Mouse (Mus musculus) brown adipose tissue, adult 24 weeks (tissue): Measurements from ENCODE around the gene Slc27a2. TPM values are rescaled to one million over a fixed set of nuclear protein-coding genes. Genes with fewer than 3 reads are reported as not detected.
"Not testable (repeated sequence)": the region's sequence is repeated elsewhere in the genome, so short reads cannot be mapped to it uniquely, and the experiment has no call there.

Experiments
- H3K27ac ChIP-seq: fragments of 200-500 bp; replicated peaks from 2 replicates; pipeline ENCODE4 v1.5.1; 2012; ENCODE audit warnings: low read depth, mild to moderate bottlenecking, low read length
- H3K4me1 ChIP-seq: fragments of 200-500 bp; 2 replicates; pipeline ENCODE4 v1.6.1; 2012; ENCODE audit warnings: low read length, mixed read lengths; ENCODE audit not compliant: control insufficient read depth, insufficient read depth, insufficient read length
- H3K4me3 ChIP-seq: fragments of 200-500 bp; 2 replicates; pipeline ENCODE4 v1.5.1; 2012; ENCODE audit warnings: low read depth, mild to moderate bottlenecking, low read length, moderate library complexity; ENCODE audit not compliant: insufficient read depth
- polyA plus RNA-seq: library from polyadenylated mRNA; stranded (reverse); fragments of >200 nt; gene quantifications from 2 replicates; pipeline ENCODE4 v1.2.4, GENCODE M21; 2012; ENCODE audit not compliant: missing spikeins, insufficient read depth, insufficient read length

Slc27a2 gene
- polyA plus RNA-seq, 1 experiment, result 74.1 TPM

DNA sequence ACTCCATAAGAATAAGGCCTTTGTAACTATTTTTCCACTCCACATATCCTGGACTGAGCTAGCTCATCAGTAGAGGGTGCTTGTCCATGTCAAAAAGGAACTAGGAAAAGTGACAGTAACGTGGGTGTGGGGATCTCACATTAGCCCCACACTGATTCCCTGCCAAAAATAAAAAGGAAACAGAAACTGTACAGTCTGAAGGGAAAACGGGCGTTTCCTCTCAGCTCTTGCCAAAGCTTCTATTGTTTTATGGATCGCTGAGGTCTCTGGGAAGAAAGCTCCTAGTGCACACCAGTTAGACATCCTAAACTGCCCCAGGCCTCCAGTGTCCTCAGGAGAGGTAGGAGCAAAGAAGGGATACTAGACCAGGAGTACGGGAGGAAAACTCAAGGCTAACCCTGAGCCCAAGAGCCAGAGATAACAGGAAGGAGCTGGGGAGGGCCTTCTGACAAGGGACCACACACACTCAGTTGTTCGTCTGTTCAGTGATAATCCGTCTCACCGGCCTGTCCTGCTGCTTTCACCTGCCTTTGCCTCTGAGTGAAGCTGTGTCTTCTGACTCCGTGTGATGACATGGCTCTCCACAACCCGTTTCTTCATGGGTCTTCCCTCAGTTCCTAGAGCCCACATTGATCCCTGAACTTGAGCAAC, 55.5 kb downstream of the Slc27a2 start:
- Histone ChIP-seq H3K27ac (peak overlapping the region; percentile 97), H3K4me3 (peak overlapping the region; percentile 53), H3K4me1 (peaks cover 13% of the 10 kb centered on the region)

GRCm38 (mm10) chr2:126609600-126609999, 57.4 kb downstream of the Slc27a2 start:
- H3K4me3 ChIP-seq, H3K27ac ChIP-seq: not testable (repeated sequence)
- H3K4me1 ChIP-seq, result peaks cover 13% of the 10 kb centered on the region

- no peak overlapping the region for H3K27ac ChIP-seq
- H3K4me1 ChIP-seq, result no peaks in the 10 kb centered on the region
- H3K4me3 ChIP-seq, result no peak overlapping the region
Measured at GRCm38 (mm10) chr2:126615355-126615754, 63.1 kb downstream of the Slc27a2 start.

- 0 out of 2 replicates have a peak overlapping the region, but pooled peaks have one; percentile 2 for H3K27ac ChIP-seq
- no peaks in the 10 kb centered on the region for H3K4me1 ChIP-seq
- no peak overlapping the region for H3K4me3 ChIP-seq
Measured at GRCm38 (mm10) chr2:126618470-126619179, 66.4 kb downstream of the Slc27a2 start.

DNA sequence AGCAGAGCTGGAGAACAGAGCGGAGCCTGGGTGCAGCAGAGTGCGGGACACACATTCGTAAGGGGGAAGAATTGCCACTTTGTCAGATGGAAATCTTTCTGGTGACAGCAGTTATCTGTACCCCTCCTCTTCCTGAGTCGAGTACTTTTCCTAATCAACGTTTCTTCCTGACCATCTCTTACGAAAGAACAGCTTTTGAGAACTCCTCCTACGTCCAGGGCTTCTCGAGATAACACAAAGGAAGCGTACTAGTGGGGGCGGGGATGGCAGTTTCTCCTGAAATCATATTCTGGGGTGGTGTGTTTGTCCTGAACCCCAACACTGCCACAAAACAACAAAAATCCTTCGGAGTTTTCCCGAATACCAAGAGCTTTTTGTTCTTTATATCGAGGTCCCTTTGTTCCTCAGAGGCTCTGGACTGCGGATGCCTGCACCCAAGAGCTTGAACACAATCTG, 67.1 kb downstream of the Slc27a2 start, which contains the start of gene Hdc:
Gene Hdc, minus strand, starts transcription at position 51 of the 456 bp plus-strand sequence.
- 0 out of 2 replicates have a peak within 1 kb of the TSS, but pooled peaks have one; percentile 2 for H3K27ac ChIP-seq
- H3K4me3 ChIP-seq, result no peak within 1 kb of the TSS
- H3K4me1 ChIP-seq, result no peaks in the 10 kb centered on the region

DNA sequence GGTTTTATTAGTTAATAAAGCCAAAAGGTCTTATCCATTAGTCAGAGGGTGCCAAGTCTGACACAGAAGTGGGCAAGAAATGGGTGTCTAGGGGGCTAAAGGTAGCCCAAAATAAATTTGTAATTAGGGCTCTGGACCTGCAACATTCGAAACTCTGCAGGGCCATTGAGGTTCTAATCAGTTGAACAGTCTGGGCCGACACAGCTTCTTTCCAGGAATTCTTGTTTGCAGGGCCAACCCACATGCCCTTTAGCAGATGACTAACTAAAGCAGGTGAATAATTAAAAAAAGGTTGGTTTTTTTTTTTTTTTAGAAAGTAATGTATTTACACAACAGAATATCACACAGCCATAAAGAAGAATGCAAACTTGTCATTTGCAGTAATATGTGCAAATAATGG, 70.2 kb downstream of the Slc27a2 start:
- Histone ChIP-seq H3K27ac (no peak overlapping the region), H3K4me1 (no peaks in the 10 kb centered on the region), H3K4me3 (no peak overlapping the region)

DNA sequence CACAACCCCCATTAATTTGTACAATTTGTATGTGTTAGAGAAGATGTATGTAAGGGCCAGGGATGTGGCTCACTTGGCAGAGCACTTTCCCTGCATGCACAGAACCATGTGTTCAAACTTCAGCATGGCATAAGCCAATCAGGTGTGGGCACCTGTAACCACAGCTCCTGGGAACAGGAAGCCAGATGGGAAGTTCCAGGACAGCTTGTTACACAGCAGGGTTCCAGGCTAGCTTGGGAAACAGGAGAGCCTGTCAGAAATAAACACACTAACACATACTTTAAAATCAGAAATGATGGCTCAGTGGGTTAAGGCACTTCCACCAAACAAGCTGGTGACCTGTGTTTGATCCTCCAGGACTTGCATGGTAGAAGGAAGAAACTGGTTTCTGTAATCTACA, 70.9 kb downstream of the Slc27a2 start:
- Histone ChIP-seq H3K4me3 (no peak overlapping the region), H3K4me1 (no peaks in the 10 kb centered on the region), H3K27ac (no peak overlapping the region)

- Histone ChIP-seq H3K27ac (no peak overlapping the region), H3K4me3 (no peak overlapping the region), H3K4me1 (no peaks in the 10 kb centered on the region)
Measured at GRCm38 (mm10) chr2:126628455-126628995, 76.3 kb downstream of the Slc27a2 start.

GRCm38 (mm10) chr2:126633165-126633564, 81.0 kb downstream of the Slc27a2 start:
- Histone ChIP-seq H3K4me3 (no peak overlapping the region), H3K4me1 (peaks cover 2% of the 10 kb centered on the region; the same call in 1 of the 2 replicates), H3K27ac (no peak overlapping the region)

DNA sequence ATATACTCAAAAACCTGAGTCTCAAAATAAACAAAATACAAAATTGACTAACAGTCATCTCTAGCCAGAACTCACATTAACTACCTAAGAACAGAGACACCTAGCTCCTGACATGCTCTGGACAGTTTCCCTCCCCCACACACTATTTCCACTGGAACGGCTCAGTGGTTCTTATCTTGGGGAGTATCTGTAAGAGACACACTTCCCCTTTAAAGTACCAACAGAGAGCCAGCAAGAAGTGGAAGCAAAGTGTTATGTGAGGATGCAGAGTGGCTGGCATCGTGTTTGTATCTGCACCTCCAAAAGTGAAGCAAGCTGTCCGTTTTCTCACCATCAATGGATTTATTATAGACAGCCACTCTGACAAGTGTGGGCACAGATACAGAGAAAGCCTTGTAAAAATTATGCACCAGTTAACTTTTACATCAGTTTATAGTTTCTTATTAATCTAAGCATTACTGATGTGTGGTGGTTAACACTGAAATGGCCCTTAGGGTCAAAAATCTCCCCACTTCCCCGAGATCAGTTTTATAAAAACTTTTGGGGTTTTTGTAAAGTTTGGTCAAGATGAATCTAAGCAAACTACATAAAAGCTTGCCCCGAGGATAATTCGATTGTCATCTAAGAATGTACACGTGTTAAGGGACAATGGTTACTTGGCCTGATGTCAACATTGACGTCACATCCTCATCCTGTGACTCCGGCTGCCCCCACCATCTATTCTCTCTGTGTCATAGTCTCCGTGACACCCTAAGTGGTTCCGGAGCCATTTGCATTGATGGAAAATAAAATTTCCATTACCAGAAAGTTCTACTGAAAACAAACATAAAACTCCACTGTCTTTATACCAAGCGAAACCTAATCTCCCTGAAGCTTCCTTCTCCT, 84.0 kb downstream of the Slc27a2 start:
- H3K4me1 ChIP-seq, result peaks cover 2% of the 10 kb centered on the region; the same call in 1 of the 2 replicates
- H3K27ac ChIP-seq, result peak overlapping the region; percentile 67
- H3K4me3 ChIP-seq, result no peak overlapping the region

Other genes with a start within 250 kb of the Slc27a2 start
- 0.21 and 0.44 TPM in 2 replicates for gene Atp8b4, start 51.7 kb upstream of the Slc27a2 start, polyA plus RNA-seq
- gene Hdc, start 66.9 kb downstream of the Slc27a2 start, polyA plus RNA-seq, result 1.4 and 2.1 TPM in 2 replicates
- 4.0 and 6.6 TPM in 2 replicates for gene Gabpb1, start 123.9 kb downstream of the Slc27a2 start, polyA plus RNA-seq
- 64.0 and 66.5 TPM in 2 replicates for gene Usp8, start 154.9 kb downstream of the Slc27a2 start, polyA plus RNA-seq
- 5.8 and 11.5 TPM in 2 replicates for gene Usp50, start 231.1 kb downstream of the Slc27a2 start, polyA plus RNA-seq